Mouse (Mus musculus) spleen, adult 2 months (tissue): ENCODE results near the gene Cdh23.

Experiments
- CTCF ChIP-seq: fragments of 200-500 bp; IDR thresholded peaks from 2 replicates; pipeline ENCODE4 v1.5.1; 2011; ENCODE audit warnings: mild to moderate bottlenecking, inconsistent platforms; ENCODE audit not compliant: insufficient read depth, insufficient read length, insufficient replicate concordance; ENCODE audit errors: extremely low read depth
- POLR2A ChIP-seq: fragments of 200-500 bp; IDR thresholded peaks from 2 replicates; pipeline ENCODE4 v1.6.1; 2011; ENCODE audit warnings: low read depth, low read length, inconsistent platforms

- TF ChIP-seq POLR2A (no peak), CTCF (no peak)
These were observed 89.1 kb downstream of the Cdh23 start for GRCm38 (mm10) chr10:60607166-60607565.
